Mouse (Mus musculus): ENCODE results near the gene Eno2. TPM values are rescaled to one million over a fixed set of nuclear protein-coding genes. Genes with fewer than 3 reads are reported as not detected.

Eno2 gene
- total and polyA plus RNA-seq, 3 experiments: 20.8 to 24.6 (median 23.6) TPM

DNA sequence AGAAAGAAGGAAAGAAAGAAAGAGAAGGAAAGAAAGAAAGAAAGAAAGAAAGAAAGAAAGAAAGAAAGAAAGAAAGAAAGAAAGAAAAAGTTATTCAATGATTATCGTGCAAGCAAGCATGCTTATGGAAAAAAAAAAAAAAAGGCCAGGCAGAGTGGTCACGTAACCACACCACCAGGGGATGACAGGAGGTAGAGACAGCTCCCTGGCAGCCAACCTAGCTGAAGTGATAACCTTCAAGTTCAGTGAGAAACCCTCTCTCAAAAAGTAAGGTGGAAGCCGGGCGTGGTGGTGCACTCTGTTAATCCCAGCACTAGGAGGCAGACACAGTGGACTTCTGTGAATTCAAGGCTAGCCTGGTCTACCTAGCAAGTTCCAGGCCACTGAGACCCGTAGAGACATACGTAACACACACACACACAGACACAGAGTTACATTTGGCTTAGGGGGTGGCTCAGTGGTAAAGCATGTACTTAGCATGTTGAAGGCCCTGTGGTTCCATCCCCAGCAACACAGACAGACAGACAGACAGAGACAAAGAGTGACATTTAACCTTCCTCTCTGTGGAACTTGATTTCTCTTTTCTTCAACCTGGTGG, 46.5 kb downstream of the Eno2 start:
- no peak; the same call in 1 of the 2 replicates for TF ChIP-seq RAD21 (IDR thresholded peaks at IDR 0.05; ENCODE audit: low read depth, low read length)
- peak in 1 of 2 experiments; percentile 26; a peak in 1 of 4 replicates for TF ChIP-seq CTCF (conservative IDR thresholded peaks at IDR 0.05 in 1 of 2, IDR thresholded peaks at IDR 0.05 in 1 of 2; ENCODE audit: low read depth in 2 of 2, low read length in 2 of 2)
- peak; percentile 90 for TF ChIP-seq ZNF384 (IDR thresholded peaks at IDR 0.05; ENCODE audit: low read depth, low read length)
- Histone ChIP-seq H3K4me1 (ENCODE audit: control insufficient read depth in 1 of 2, insufficient read depth in 2 of 2) (peaks cover 45 to 84% of the 10 kb centered on the region in 2 experiments), H3K79me2 (replicated peaks; ENCODE audit: control insufficient read depth, extremely low read depth, insufficient read depth, poor library complexity, severe bottlenecking) (peaks cover 3% of the 10 kb centered on the region; the same call in 1 of the 2 replicates), H3K9ac (ENCODE audit: insufficient read depth, low read depth) (peak overlapping the region; percentile 12; the same call in 1 of the 2 replicates), H3K4me2 (ENCODE audit: insufficient read depth, low read depth, poor library complexity, severe bottlenecking) (peak overlapping the region; percentile 48), H3K4me3 (replicated peaks in 1 of 3; ENCODE audit: low read depth in 2 of 3, low read length in 2 of 3, poor library complexity in 1 of 3) (peak overlapping the region in 1 of 3 experiments; percentile 19), H3K9me3 (replicated peaks; ENCODE audit: low read length) (no peaks in the 10 kb centered on the region), H3K27ac (ENCODE audit: insufficient read depth, low read depth) (peak overlapping the region; percentile 94), H3K36me3 (replicated peaks in 1 of 2; ENCODE audit: control insufficient read depth in 1 of 2, insufficient read depth in 1 of 2, low read length in 1 of 2) (peaks cover 55 to 87% of the 10 kb centered on the region in 2 experiments), H3K27me3 (replicated peaks) (no peaks in the 10 kb centered on the region)
- dilution Hi-C loops (cut with MboI; ENCODE audit: extremely low pct_ligation_motif_present, extremely low pct_unique_long_range_greater_than_20kb, low sequenced_read_pairs): no loop called here
- DNase-seq (ENCODE audit: extremely low read depth): no peak
- in situ Hi-C loops (cut with MboI; ENCODE audit: low pct_ligation_motif_present, low pct_unique_long_range_greater_than_20kb, low sequenced_read_pairs): no loop called here

DNA sequence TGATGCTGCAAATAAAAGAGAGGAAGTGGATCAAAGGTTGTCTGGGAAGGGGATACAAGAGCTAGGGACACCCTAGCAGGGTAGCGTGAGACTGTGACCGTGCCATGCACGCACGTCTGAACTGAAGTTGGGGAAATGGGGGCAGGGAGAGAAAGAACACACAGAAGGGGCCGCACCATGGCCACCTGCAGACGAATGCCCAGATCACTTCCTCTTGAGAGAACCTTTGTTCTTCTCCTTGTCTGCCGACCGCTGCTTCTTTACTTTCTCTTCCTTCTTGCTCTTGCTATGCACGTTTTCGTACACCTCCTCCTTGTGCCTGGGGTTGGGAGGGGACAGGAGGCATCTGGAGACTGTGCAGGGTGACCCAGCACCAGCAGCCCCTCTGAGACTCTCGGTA, 48.6 kb downstream of the Eno2 start:
- in situ Hi-C loops (cut with MboI; ENCODE audit: low pct_ligation_motif_present, low pct_unique_long_range_greater_than_20kb, low sequenced_read_pairs) (no loop called here), dilution Hi-C loops (cut with MboI; ENCODE audit: extremely low pct_ligation_motif_present, extremely low pct_unique_long_range_greater_than_20kb, low sequenced_read_pairs) (no loop called here)
- DNase-seq (ENCODE audit: extremely low read depth): peak; percentile 92
- Histone ChIP-seq H3K4me1 (ENCODE audit: control insufficient read depth in 1 of 2, insufficient read depth in 2 of 2) (peaks cover 48 to 84% of the 10 kb centered on the region in 2 experiments), H3K9me3 (replicated peaks; ENCODE audit: low read length) (no peaks in the 10 kb centered on the region), H3K36me3 (replicated peaks in 1 of 2; ENCODE audit: control insufficient read depth in 1 of 2, insufficient read depth in 1 of 2, low read length in 1 of 2) (peaks cover 45 to 88% of the 10 kb centered on the region in 2 experiments), H3K27ac (ENCODE audit: insufficient read depth, low read depth) (peak overlapping the region; percentile 88), H3K4me3 (replicated peaks in 1 of 3; ENCODE audit: low read depth in 2 of 3, low read length in 2 of 3, poor library complexity in 1 of 3) (peak overlapping the region in 1 of 3 experiments; percentile 31), H3K4me2 (ENCODE audit: insufficient read depth, low read depth, poor library complexity, severe bottlenecking) (peak overlapping the region; percentile 22; the same call in 1 of the 2 replicates), H3K27me3 (replicated peaks) (no peaks in the 10 kb centered on the region), H3K9ac (ENCODE audit: insufficient read depth, low read depth) (peak overlapping the region; percentile 21), H3K79me2 (replicated peaks; ENCODE audit: control insufficient read depth, extremely low read depth, insufficient read depth, poor library complexity, severe bottlenecking) (no peaks in the 10 kb centered on the region)
- TF ChIP-seq CHD1 (IDR thresholded peaks at IDR 0.05; ENCODE audit: low read depth, low read length) (no peak), BHLHE40 (IDR thresholded peaks at IDR 0.05; ENCODE audit: low read depth, low read length) (peak; percentile 98), RAD21 (IDR thresholded peaks at IDR 0.05; ENCODE audit: low read depth, low read length) (peak; percentile 3), ETS1 (conservative IDR thresholded peaks at IDR 0.05; ENCODE audit: low read depth, low read length) (peak; percentile 87), TCF12 (IDR thresholded peaks at IDR 0.05; ENCODE audit: low read depth, low read length) (peak; percentile 96), ELF1 (IDR thresholded peaks at IDR 0.05; ENCODE audit: low read depth, low read length) (peak; percentile 75; the same call in 1 of the 2 replicates), EP300 (IDR thresholded peaks at IDR 0.05; ENCODE audit: low read length) (peak; percentile 87), SMC3 (IDR thresholded peaks at IDR 0.05; ENCODE audit: low read depth, low read length) (peak; percentile 28; the same call in 1 of the 2 replicates), CTCF (conservative IDR thresholded peaks at IDR 0.05 in 1 of 2, IDR thresholded peaks at IDR 0.05 in 1 of 2; ENCODE audit: low read depth in 2 of 2, low read length in 2 of 2) (no peak), PAX5 (IDR thresholded peaks at IDR 0.05; ENCODE audit: low read length) (no peak), USF1 (IDR thresholded peaks at IDR 0.05; ENCODE audit: low read depth, low read length) (no peak), KAT2A (IDR thresholded peaks at IDR 0.05; ENCODE audit: insufficient replicate concordance, low read length) (no peak), MAZ (IDR thresholded peaks at IDR 0.05; ENCODE audit: low read depth, low read length) (peak; percentile 87; the same call in 1 of the 2 replicates), MAX (IDR thresholded peaks at IDR 0.05; ENCODE audit: low read length) (peak; percentile 81), UBTF (IDR thresholded peaks at IDR 0.05; ENCODE audit: low read depth, low read length) (no peak), MEF2A (IDR thresholded peaks at IDR 0.05; ENCODE audit: borderline replicate concordance, low read depth, low read length) (peak; percentile 73; the same call in 1 of the 2 replicates), MYC (IDR thresholded peaks at IDR 0.05; ENCODE audit: low read depth, low read length) (peak; percentile 91), ZC3H11A (IDR thresholded peaks at IDR 0.05; ENCODE audit: low read depth, low read length) (no peak), TBP (conservative IDR thresholded peaks at IDR 0.05; ENCODE audit: low read depth, low read length) (peak; percentile 73), NELFE (IDR thresholded peaks at IDR 0.05; ENCODE audit: low read depth, low read length) (peak; percentile 28; the same call in 1 of the 2 replicates), SIN3A (IDR thresholded peaks at IDR 0.05; ENCODE audit: low read length) (peak; percentile 66), IRF4 (IDR thresholded peaks at IDR 0.05; ENCODE audit: low read depth, low read length) (peak; percentile 86), POLR2A (IDR thresholded peaks at IDR 0.05; ENCODE audit: low read depth, low read length) (peak; percentile 67), MXI1 (IDR thresholded peaks at IDR 0.05; ENCODE audit: low read depth, low read length) (peak; percentile 86), CHD2 (IDR thresholded peaks at IDR 0.05; ENCODE audit: low read length) (peak; percentile 86), E2F4 (IDR thresholded peaks at IDR 0.05; ENCODE audit: insufficient replicate concordance, low read depth, low read length) (no peak), POLR2AphosphoS2 (IDR thresholded peaks at IDR 0.05; ENCODE audit: low read depth, low read length) (peak; percentile 61; the same call in 1 of the 2 replicates), HCFC1 (IDR thresholded peaks at IDR 0.05; ENCODE audit: low read depth, low read length) (peak; percentile 42), GABPA (IDR thresholded peaks at IDR 0.05; ENCODE audit: insufficient replicate concordance, low read depth, low read length) (no peak), JUN (IDR thresholded peaks at IDR 0.05; ENCODE audit: insufficient read depth, low read depth, low read length) (no peak), JUND (conservative IDR thresholded peaks at IDR 0.05; ENCODE audit: low read depth, low read length) (no peak)
